Mouse (Mus musculus): Measurements from ENCODE around the gene Cdc42ep5.
"Not testable (repeated sequence)": the region's sequence is repeated elsewhere in the genome, so short reads cannot be mapped to it uniquely, and the experiment has no call there.

Gene Cdc42ep5

GRCm38 (mm10) chr7:4164090-4164910 lies at the start of gene Cdc42ep5:
Gene Cdc42ep5 (minus strand): TSS chr7:4164860.
- DNase-seq: no peak

GRCm38 (mm10) chr7:4213436-4213835 lies 48.8 kb upstream of the Cdc42ep5 start:
- DNase-seq: not testable (repeated sequence)

GRCm38 (mm10) chr7:4208626-4209025 lies 44.0 kb upstream of the Cdc42ep5 start:
- DNase-seq: no peak

DNA sequence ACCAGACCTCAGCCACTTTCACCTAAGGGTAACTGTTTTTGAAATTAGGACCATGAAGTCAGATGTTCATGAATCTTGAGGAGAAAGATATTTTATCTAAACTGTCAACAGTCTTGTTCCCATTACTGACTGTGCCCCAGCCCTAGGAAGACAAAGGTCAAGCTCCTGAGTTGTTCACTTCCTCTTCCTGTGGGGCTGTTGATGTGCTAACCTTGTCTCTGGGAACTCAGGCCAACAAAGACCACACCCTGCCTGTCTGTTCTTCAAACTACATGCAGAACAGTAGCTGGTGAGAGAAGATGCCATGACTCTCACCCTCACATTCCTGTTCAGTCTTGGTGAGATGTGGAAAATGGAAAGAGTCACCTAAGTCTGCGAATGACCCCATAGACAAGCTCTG lies 42.5 kb upstream of the Cdc42ep5 start:
- DNase-seq: no peak

DNA sequence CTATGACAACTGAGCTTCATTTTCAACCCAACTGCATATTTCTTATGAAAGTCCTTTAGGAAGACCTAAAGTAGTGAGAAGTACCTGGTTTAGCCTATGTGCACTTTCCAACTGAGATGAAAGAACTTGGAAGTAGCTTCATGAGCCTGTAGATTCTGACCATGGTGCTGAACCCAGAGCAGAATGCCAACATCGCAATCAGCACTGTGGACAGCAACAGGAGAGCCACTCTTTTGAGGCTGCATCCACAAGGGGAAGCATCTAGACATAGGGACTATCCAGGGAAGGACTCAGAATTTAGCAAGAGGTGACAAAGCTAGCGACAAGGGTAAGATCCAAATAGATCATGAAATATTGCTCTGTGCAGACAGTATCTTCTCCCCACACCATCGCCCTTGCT lies 13.8 kb upstream of the Cdc42ep5 start:
- no peak for DNase-seq

GRCm38 (mm10) chr7:4170193-4170938 lies 5.7 kb upstream of the Cdc42ep5 start:
- no peak for DNase-seq

DNA sequence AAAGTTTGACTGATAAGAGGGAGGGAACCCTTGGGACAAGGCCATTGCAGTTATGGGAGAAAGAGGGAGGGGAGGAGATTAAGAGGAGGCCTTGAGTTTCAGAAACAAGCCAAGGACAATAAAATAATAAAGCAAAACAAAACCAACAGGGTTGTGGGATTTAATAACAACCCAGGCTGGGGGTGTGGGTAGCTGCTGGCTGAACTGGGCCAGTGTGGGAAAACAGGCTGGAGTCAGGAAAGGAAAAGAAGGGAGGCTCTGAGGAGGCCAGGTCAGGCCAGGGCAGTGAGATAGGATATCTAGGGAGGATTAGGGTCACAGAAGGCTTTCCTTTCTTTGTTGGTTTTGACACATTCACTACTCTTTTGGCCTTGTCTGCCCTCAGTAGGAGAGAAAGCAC lies 2.4 kb upstream of the Cdc42ep5 start:
- DNase-seq: no peak

DNA sequence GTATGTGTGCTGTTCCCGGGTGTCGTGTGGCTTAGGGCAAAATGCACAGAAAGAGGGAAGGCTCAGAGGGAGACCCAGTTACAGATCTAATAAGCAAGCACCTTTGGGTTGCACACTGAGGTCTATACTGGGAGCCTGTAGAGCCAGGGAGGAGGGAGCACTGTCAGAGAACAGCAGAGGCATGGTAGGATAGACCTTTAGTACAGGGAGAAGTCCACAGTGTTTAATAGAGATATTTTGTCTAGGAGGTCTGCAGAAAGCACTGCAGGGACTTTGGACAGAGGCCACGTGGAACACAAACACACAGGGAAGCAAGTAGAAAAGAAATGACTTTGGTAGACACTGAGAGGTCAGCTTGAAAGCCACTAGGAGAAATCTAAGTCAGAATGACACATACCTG lies 626 bp upstream of the Cdc42ep5 start:
- DNase-seq: no peak

GRCm38 (mm10) chr7:4163571-4164072 lies 1.0 kb downstream of the Cdc42ep5 start:
- no peak for DNase-seq

GRCm38 (mm10) chr7:4161596-4161995 lies 3.1 kb downstream of the Cdc42ep5 start:
- DNase-seq: not testable (repeated sequence)

DNA sequence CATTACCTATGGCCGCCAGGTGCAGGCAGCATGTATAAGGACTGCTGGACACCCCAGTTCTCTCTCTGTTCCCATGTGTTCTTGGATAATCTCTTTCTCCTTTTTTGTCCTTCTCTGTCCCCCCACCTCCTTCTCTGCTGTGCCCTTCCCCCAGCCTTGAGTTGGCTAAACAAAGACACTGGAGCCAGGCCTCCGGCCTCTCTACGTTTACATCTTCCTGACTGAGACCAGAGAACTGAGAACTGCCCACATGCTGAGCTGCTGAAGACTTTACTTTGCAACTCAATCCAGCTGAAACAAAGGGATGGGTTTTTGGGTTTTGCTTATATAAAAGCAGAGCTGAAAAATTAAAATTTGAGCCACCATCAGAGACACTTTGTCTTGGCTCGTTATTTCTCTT lies 9.7 kb downstream of the Cdc42ep5 start:
- no peak for DNase-seq

GRCm38 (mm10) chr7:4154356-4154755 lies 10.3 kb downstream of the Cdc42ep5 start:
- DNase-seq: no peak

GRCm38 (mm10) chr7:4151241-4151640 lies 13.4 kb downstream of the Cdc42ep5 start:
- DNase-seq: no peak

GRCm38 (mm10) chr7:4150811-4151221 lies 13.8 kb downstream of the Cdc42ep5 start:
- peak; percentile 40 for DNase-seq

- no peak for DNase-seq
Observed at GRCm38 (mm10) chr7:4150059-4150541, 14.6 kb downstream of the Cdc42ep5 start, which contains the start of gene Leng9. Gene Leng9 (minus strand): TSS chr7:4150374.

GRCm38 (mm10) chr7:4149209-4150054 lies 15.2 kb downstream of the Cdc42ep5 start:
- DNase-seq: peak; percentile 78

- DNase-seq: no peak
Observed at GRCm38 (mm10) chr7:4148341-4149208, 16.1 kb downstream of the Cdc42ep5 start.

- no peak for DNase-seq
Observed at GRCm38 (mm10) chr7:4147836-4148235, 16.8 kb downstream of the Cdc42ep5 start.

- no peak for DNase-seq
Observed at GRCm38 (mm10) chr7:4147371-4147770, 17.3 kb downstream of the Cdc42ep5 start.

- DNase-seq: no peak
Observed at GRCm38 (mm10) chr7:4146241-4147180, 18.1 kb downstream of the Cdc42ep5 start.
